In the genomic region with DNA sequence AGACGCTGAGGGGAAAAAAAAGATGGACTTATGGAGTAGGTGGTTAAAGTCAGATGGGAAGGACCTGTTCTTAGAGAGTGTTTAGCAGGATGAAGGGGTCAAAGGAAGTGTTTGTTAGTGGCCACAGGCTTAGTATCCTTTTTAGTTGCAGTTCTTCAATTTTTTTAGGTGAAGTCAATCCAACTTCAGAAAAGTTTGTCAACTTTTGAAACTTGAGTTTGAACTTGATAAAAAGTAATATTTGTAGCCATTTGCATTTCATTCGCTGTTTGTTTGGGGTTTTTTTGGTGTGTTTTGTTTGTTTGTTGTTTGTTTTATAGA, we compare ENCODE assay signal across 9 mouse cellular contexts. TPM values are rescaled to one million over a fixed set of nuclear protein-coding genes. Genes with fewer than 3 reads are reported as not detected.
A peak's percentile ranks its signal among the peaks of the same experiment; 100 is the strongest.
DNase-seq lines count a peak whose midpoint lies in the region; ATAC-seq and TF ChIP-seq lines count a peak whose summit lies in the region.
"Had no signal": no experiment of that assay in that cellular context is flagged by ENCODE, and none has a peak within 500 bp of the region (broad histone marks: within the 10 kb centered on the region; RNA-seq: fewer than 3 reads in every experiment).

No protein-coding gene starts in this region.

- no peak for ATAC-seq in heart, embryonic 13.5 days (ENCODE audit: extremely low read depth, insufficient number of reproducible peaks, low FRiP score, low TSS enrichment)
- ATAC-seq in forebrain, embryonic 16.5 days: no peak
- no peak for ATAC-seq in liver, embryonic 16.5 days (ENCODE audit: low read depth)

- peak overlapping the region; percentile 91 for H3K4me2 ChIP-seq in heart, embryonic 13.5 days
- peak overlapping the region; percentile 72 for H3K4me2 ChIP-seq in forebrain, embryonic 16.5 days (ENCODE audit: low read length)
- peak overlapping the region; percentile 80 for H3K4me2 ChIP-seq in liver, embryonic 16.5 days (ENCODE audit: low read depth, low read length)

- no peak for TF ChIP-seq CTCF in ES-Bruce4 (IDR thresholded peaks at IDR 0.05; ENCODE audit: low read depth, low read length)

- TF ChIP-seq POLR2A in ES-Bruce4 (IDR thresholded peaks at IDR 0.05; ENCODE audit: insufficient read depth, low read length): no peak

- H3K27me3 ChIP-seq in heart, embryonic 13.5 days (replicated peaks): no peaks in the 10 kb centered on the region
- no peaks in the 10 kb centered on the region for H3K27me3 ChIP-seq in ES-Bruce4 (ENCODE audit: control insufficient read depth, insufficient read depth, low read length, poor library complexity, severe bottlenecking)
- no peaks in the 10 kb centered on the region for H3K27me3 ChIP-seq in forebrain, embryonic 16.5 days (replicated peaks; ENCODE audit: control insufficient read depth, insufficient read depth, low read length)
- no peaks in the 10 kb centered on the region for H3K27me3 ChIP-seq in liver, embryonic 16.5 days (ENCODE audit: control insufficient read depth, insufficient read depth, low read depth, low read length)

- TF ChIP-seq EP300 in ES-Bruce4 (IDR thresholded peaks at IDR 0.05; ENCODE audit: insufficient read depth, low read depth, low read length): no peak

- no peaks in the 10 kb centered on the region for H3K9me3 ChIP-seq in heart, embryonic 13.5 days
- no peaks in the 10 kb centered on the region for H3K9me3 ChIP-seq in ES-Bruce4 (replicated peaks; ENCODE audit: control insufficient read depth, insufficient read depth, low read length, poor library complexity, severe bottlenecking)
- H3K9me3 ChIP-seq in forebrain, embryonic 16.5 days (ENCODE audit: control insufficient read depth, low read length): no peaks in the 10 kb centered on the region
- H3K9me3 ChIP-seq in liver, embryonic 16.5 days (replicated peaks; ENCODE audit: control insufficient read depth, low read length): no peaks in the 10 kb centered on the region

- H3K4me1 ChIP-seq in heart, embryonic 13.5 days: peaks cover 23% of the 10 kb centered on the region
- no peaks in the 10 kb centered on the region for H3K4me1 ChIP-seq in ES-Bruce4 (ENCODE audit: control insufficient read depth, insufficient read depth, low read length)
- peaks cover 16% of the 10 kb centered on the region for H3K4me1 ChIP-seq in forebrain, embryonic 16.5 days (replicated peaks; ENCODE audit: control insufficient read depth, insufficient read depth, low read length)
- peaks cover 3% of the 10 kb centered on the region for H3K4me1 ChIP-seq in liver, embryonic 16.5 days (ENCODE audit: control insufficient read depth, low read depth, low read length)

- H3K9ac ChIP-seq in heart, embryonic 13.5 days: peak overlapping the region; percentile 94
- H3K9ac ChIP-seq in ES-Bruce4 (ENCODE audit: low read depth, poor library complexity, severe bottlenecking): peak overlapping the region; percentile 79
- H3K9ac ChIP-seq in forebrain, embryonic 16.5 days (replicated peaks; ENCODE audit: low read depth, low read length): no peak overlapping the region
- no peak overlapping the region for H3K9ac ChIP-seq in liver, embryonic 16.5 days (ENCODE audit: low read depth, low read length)

- peak overlapping the region; percentile 98 for H3K27ac ChIP-seq in heart, embryonic 13.5 days (replicated peaks)
- H3K27ac ChIP-seq in ES-Bruce4 (ENCODE audit: insufficient read depth, low read length): no peak overlapping the region
- no peak overlapping the region for H3K27ac ChIP-seq in forebrain, embryonic 16.5 days (ENCODE audit: low read length)
- no peak overlapping the region for H3K27ac ChIP-seq in liver, embryonic 16.5 days (ENCODE audit: low read length)

- H3K36me3 ChIP-seq in heart, embryonic 13.5 days: peaks cover 13% of the 10 kb centered on the region
- no peaks in the 10 kb centered on the region for H3K36me3 ChIP-seq in ES-Bruce4 (ENCODE audit: control insufficient read depth, insufficient read depth, low read length, poor library complexity, severe bottlenecking)
- H3K36me3 ChIP-seq in forebrain, embryonic 16.5 days (ENCODE audit: control insufficient read depth, insufficient read depth): 0 out of 2 replicates have a peak, but pooled peaks cover 2% of the 10 kb centered on the region
- H3K36me3 ChIP-seq in liver, embryonic 16.5 days (ENCODE audit: control insufficient read depth, insufficient read depth): no peaks in the 10 kb centered on the region

- 44% methylated on average over 2 of the region's 2 CpGs for WGBS in heart, embryonic 13.5 days
- WGBS in forebrain, embryonic 16.5 days: 54% methylated on average over 2 of the region's 2 CpGs
- 47% methylated on average over 2 of the region's 2 CpGs for WGBS in liver, embryonic 16.5 days (ENCODE audit: insufficient replicate concordance)

- DNase-seq in heart, adult 8-10 months (ENCODE audit: low spot score): no peak
- no peak for DNase-seq in embryo, embryonic 11 days
- DNase-seq in frontal cortex, adult 2 months (ENCODE audit: extremely low spot score in 1 of 2, low spot score in 1 of 2): no peak
- no peak for DNase-seq in adrenal gland, postnatal 36 days
- DNase-seq: cerebellum, adult 11-12 months had no signal

- H3K4me3 ChIP-seq in heart, embryonic 13.5 days: peak overlapping the region; percentile 93
- no peak overlapping the region; the same call in 1 of the 2 replicates for H3K4me3 ChIP-seq in ES-Bruce4 (ENCODE audit: low read depth, low read length)
- peak overlapping the region; percentile 84 for H3K4me3 ChIP-seq in forebrain, embryonic 16.5 days (replicated peaks; ENCODE audit: low read length)
- peak overlapping the region; percentile 71 for H3K4me3 ChIP-seq in liver, embryonic 16.5 days (ENCODE audit: low read depth, low read length)

RNA-seq across cellular contexts. Expression of gene Fam214a, which starts 1.2 kb away (rescaled TPM):
- 9.7 and 10.5 TPM in 2 replicates for polyA plus RNA-seq in heart, embryonic 13.5 days (2015; fragmentation: Nextera tagmentation; extraction: Ambion mirVana)
- 10 to 100 TPM; 20.6 to 41.9 (median 32.7) TPM for total RNA-seq in heart, adult 8-10 months (2022)
- polyA plus RNA-seq in ES-Bruce4 (2011; ENCODE audit: insufficient read depth, insufficient read length, low read depth, missing spikeins): 7.7 and 9.8 TPM in 2 replicates
- polyA plus RNA-seq in forebrain, embryonic 16.5 days (2015; fragmentation: Nextera tagmentation; extraction: Ambion mirVana): 30.1 and 32.0 TPM in 2 replicates
- polyA plus RNA-seq in liver, embryonic 16.5 days (2015; fragmentation: Nextera tagmentation; extraction: Ambion mirVana): 2.5 and 2.7 TPM in 2 replicates
- 33.8 and 37.0 TPM in 2 replicates for polyA plus RNA-seq in frontal cortex, adult 2 months (2012; rRNA removed)
- 10 to 100 TPM; 75.3 to 86.8 TPM for total RNA-seq in adrenal gland, postnatal 36 days (2021)

Comparison
In these comparisons a context has a peak if more than half of its experiments do, and no peak if none do; other contexts are left out.
1. H3K9ac ChIP-seq: peak in heart, embryonic 13.5 days (single experiment) and ES-Bruce4 (single experiment); none in forebrain, embryonic 16.5 days (single experiment) and liver, embryonic 16.5 days (single experiment).
2. Peak in every context shown above with its lines, with median percentiles within 50 percentile points of each other: H3K4me2 ChIP-seq.